Mouse (Mus musculus) liver, embryonic 12.5 days (tissue): Measurements from ENCODE around the gene Rftn1. TPM values are rescaled to one million over a fixed set of nuclear protein-coding genes. Genes with fewer than 3 reads are reported as not detected.

Source experiments
- ATAC-seq: fragments of 200-750 bp; cut with Nextera tagmentation; 2 replicates; pipeline ENCODE4 v1.8.0; 2017; ENCODE audit warnings: moderate number of reproducible peaks, mild to moderate bottlenecking, moderate library complexity
- H3K27ac ChIP-seq: fragments of 300-500 bp; sonication (generic); 2 replicates; pipeline ENCODE4 v1.5.1; 2016; ENCODE audit warnings: mild to moderate bottlenecking
- H3K27me3 ChIP-seq: fragments of 300-500 bp; sonication (generic); replicated peaks from 2 replicates; pipeline ENCODE4 v1.6.1; 2016; ENCODE audit warnings: mild to moderate bottlenecking, moderate library complexity
- H3K36me3 ChIP-seq: fragments of 300-500 bp; sonication (generic); 2 replicates; pipeline ENCODE4 v1.6.1; 2016; ENCODE audit warnings: mild to moderate bottlenecking, moderate library complexity
- H3K4me1 ChIP-seq: fragments of 300-500 bp; sonication (generic); 2 replicates; pipeline ENCODE4 v1.6.1; 2016
- H3K4me2 ChIP-seq: fragments of 300-500 bp; sonication (generic); 2 replicates; pipeline ENCODE4 v1.6.1; 2016; ENCODE audit warnings: mild to moderate bottlenecking, moderate library complexity
- H3K4me3 ChIP-seq: fragments of 300-500 bp; sonication (generic); 2 replicates; pipeline ENCODE4 v1.5.1; 2016; ENCODE audit warnings: mild to moderate bottlenecking, moderate library complexity
- H3K9ac ChIP-seq: fragments of 300-500 bp; sonication (generic); 2 replicates; pipeline ENCODE4 v1.6.1; 2016; ENCODE audit warnings: mild to moderate bottlenecking, moderate library complexity
- H3K9me3 ChIP-seq: fragments of 300-500 bp; sonication (generic); replicated peaks from 2 replicates; pipeline ENCODE4 v1.6.1; 2016; ENCODE audit warnings: mild to moderate bottlenecking, moderate library complexity
- WGBS: fragments of 180-500 bp; shearing (Covaris S2); methylation state at CpG from one replicate; pipeline ENCODE4 v1.1.7; 2016; ENCODE audit not compliant: insufficient replicate concordance; 5-methylcytosine and 5-hydroxymethylcytosine counted together
- polyA plus RNA-seq: library from polyadenylated mRNA; unstranded; fragments of >200 nt; fragmentation: Nextera tagmentation; extraction: Ambion mirVana; gene quantifications from 2 replicates; pipeline ENCODE4 v1.2.1, GENCODE M21; 2016

Rftn1 gene
- polyA plus RNA-seq, 1 experiment from 2014 or later: 11.0 TPM

GRCm38 (mm10) chr17:50184217-50185038 lies 6.0 kb downstream of the Rftn1 start:
- no peaks in the 10 kb centered on the region for H3K9me3 ChIP-seq
- no peak overlapping the region for H3K4me3 ChIP-seq
- WGBS: 75% methylated on average over 12 of the region's 12 CpGs
- H3K4me2 ChIP-seq: no peak overlapping the region
- H3K27ac ChIP-seq: no peak overlapping the region
- H3K27me3 ChIP-seq: peaks cover 8% of the 10 kb centered on the region
- H3K36me3 ChIP-seq: no peaks in the 10 kb centered on the region
- peaks cover under 1% of the 10 kb centered on the region for H3K4me1 ChIP-seq
- ATAC-seq: no peak
- H3K9ac ChIP-seq: no peak overlapping the region

GRCm38 (mm10) chr17:50183300-50183699 lies 7.2 kb downstream of the Rftn1 start:
- Histone ChIP-seq H3K4me2 (no peak overlapping the region), H3K4me1 (no peaks in the 10 kb centered on the region), H3K36me3 (no peaks in the 10 kb centered on the region), H3K27ac (no peak overlapping the region), H3K4me3 (no peak overlapping the region), H3K27me3 (no peaks in the 10 kb centered on the region), H3K9ac (no peak overlapping the region), H3K9me3 (no peaks in the 10 kb centered on the region)
- 69% methylated on average over 4 of the region's 4 CpGs for WGBS
- ATAC-seq: no peak

GRCm38 (mm10) chr17:50182542-50182951 lies 7.9 kb downstream of the Rftn1 start:
- no peak for ATAC-seq
- no peaks in the 10 kb centered on the region for H3K27me3 ChIP-seq
- H3K4me1 ChIP-seq: no peaks in the 10 kb centered on the region
- no peak overlapping the region for H3K9ac ChIP-seq
- no peak overlapping the region for H3K4me3 ChIP-seq
- peaks cover 3% of the 10 kb centered on the region; the same call in 1 of the 2 replicates for H3K36me3 ChIP-seq
- no peak overlapping the region for H3K4me2 ChIP-seq
- H3K27ac ChIP-seq: no peak overlapping the region
- WGBS: 64% methylated on average over 3 of the region's 3 CpGs
- no peaks in the 10 kb centered on the region for H3K9me3 ChIP-seq

- 66% methylated on average over 4 of the region's 4 CpGs for WGBS
- no peak overlapping the region for H3K4me2 ChIP-seq
- no peak for ATAC-seq
- H3K4me1 ChIP-seq: no peaks in the 10 kb centered on the region
- H3K9ac ChIP-seq: no peak overlapping the region
- H3K36me3 ChIP-seq: peaks cover 5% of the 10 kb centered on the region; the same call in 1 of the 2 replicates
- H3K27ac ChIP-seq: no peak overlapping the region
- no peaks in the 10 kb centered on the region for H3K9me3 ChIP-seq
- no peaks in the 10 kb centered on the region for H3K27me3 ChIP-seq
- H3K4me3 ChIP-seq: no peak overlapping the region
Measured at GRCm38 (mm10) chr17:50180899-50181570, 9.4 kb downstream of the Rftn1 start.

GRCm38 (mm10) chr17:50173776-50174175 lies 16.7 kb downstream of the Rftn1 start:
- H3K36me3 ChIP-seq: peaks cover 6% of the 10 kb centered on the region; the same call in 1 of the 2 replicates
- H3K9ac ChIP-seq: no peak overlapping the region
- H3K27ac ChIP-seq: no peak overlapping the region
- H3K4me2 ChIP-seq: no peak overlapping the region
- no peaks in the 10 kb centered on the region for H3K27me3 ChIP-seq
- no peak for ATAC-seq
- H3K9me3 ChIP-seq: peaks cover 7% of the 10 kb centered on the region; the same call in 1 of the 2 replicates
- 80% methylated on average over 3 of the region's 3 CpGs for WGBS
- H3K4me1 ChIP-seq: peaks cover 17% of the 10 kb centered on the region; the same call in 1 of the 2 replicates
- H3K4me3 ChIP-seq: no peak overlapping the region

- 81% methylated on average over 5 of the region's 5 CpGs for WGBS
Measured at GRCm38 (mm10) chr17:50173368-50173767, 17.1 kb downstream of the Rftn1 start.

GRCm38 (mm10) chr17:50172795-50173194 lies 17.7 kb downstream of the Rftn1 start:
- ATAC-seq: no peak
- 77% methylated on average over 6 of the region's 6 CpGs for WGBS
- Histone ChIP-seq H3K9me3 (peaks cover 7% of the 10 kb centered on the region; the same call in 1 of the 2 replicates), H3K9ac (no peak overlapping the region), H3K4me3 (no peak overlapping the region), H3K4me1 (peaks cover 17% of the 10 kb centered on the region; the same call in 1 of the 2 replicates), H3K27me3 (no peaks in the 10 kb centered on the region), H3K36me3 (peaks cover 16% of the 10 kb centered on the region; the same call in 1 of the 2 replicates), H3K4me2 (no peak overlapping the region), H3K27ac (no peak overlapping the region)

More at GRCm38 (mm10) chr17:50173368-50173767, 17.1 kb downstream of the Rftn1 start:
- Histone ChIP-seq H3K9me3 (peaks cover 7% of the 10 kb centered on the region; the same call in 1 of the 2 replicates), H3K4me2 (no peak overlapping the region), H3K27me3 (no peaks in the 10 kb centered on the region), H3K27ac (no peak overlapping the region), H3K36me3 (peaks cover 10% of the 10 kb centered on the region; the same call in 1 of the 2 replicates), H3K4me1 (peaks cover 17% of the 10 kb centered on the region; the same call in 1 of the 2 replicates), H3K9ac (no peak overlapping the region), H3K4me3 (no peak overlapping the region)
- no peak for ATAC-seq

- Histone ChIP-seq H3K27ac (no peak overlapping the region), H3K27me3 (no peaks in the 10 kb centered on the region), H3K4me2 (no peak overlapping the region), H3K9ac (no peak overlapping the region), H3K4me1 (peaks cover 17% of the 10 kb centered on the region; the same call in 1 of the 2 replicates), H3K4me3 (no peak overlapping the region), H3K36me3 (peaks cover 15% of the 10 kb centered on the region; the same call in 1 of the 2 replicates), H3K9me3 (peaks cover 7% of the 10 kb centered on the region; the same call in 1 of the 2 replicates)
- ATAC-seq: no peak
- WGBS: 52% methylated on average over 6 of the region's 6 CpGs
Measured at GRCm38 (mm10) chr17:50170935-50171545, 19.4 kb downstream of the Rftn1 start.

- WGBS: 62% methylated on average over 7 of the region's 7 CpGs
- Histone ChIP-seq H3K4me2 (no peak overlapping the region), H3K4me1 (peaks cover 17% of the 10 kb centered on the region; the same call in 1 of the 2 replicates), H3K27ac (no peak overlapping the region), H3K9ac (no peak overlapping the region), H3K27me3 (no peaks in the 10 kb centered on the region), H3K9me3 (peaks cover 7% of the 10 kb centered on the region; the same call in 1 of the 2 replicates), H3K36me3 (peaks cover 26% of the 10 kb centered on the region), H3K4me3 (no peak overlapping the region)
- ATAC-seq: no peak
Measured at GRCm38 (mm10) chr17:50169946-50170427, 20.5 kb downstream of the Rftn1 start.

GRCm38 (mm10) chr17:50160904-50161805 lies 29.3 kb downstream of the Rftn1 start:
- Histone ChIP-seq H3K27me3 (no peaks in the 10 kb centered on the region), H3K9ac (no peak overlapping the region), H3K27ac (no peak overlapping the region), H3K4me3 (no peak overlapping the region), H3K36me3 (peaks cover 24% of the 10 kb centered on the region), H3K4me1 (peaks cover 48% of the 10 kb centered on the region), H3K9me3 (no peaks in the 10 kb centered on the region), H3K4me2 (no peak overlapping the region)
- WGBS: 69% methylated on average over 20 of the region's 20 CpGs
- ATAC-seq: no peak

GRCm38 (mm10) chr17:50160357-50160756 lies 30.1 kb downstream of the Rftn1 start:
- Histone ChIP-seq H3K27ac (0 out of 2 replicates have a peak overlapping the region, but pooled peaks have one; percentile 18), H3K4me3 (no peak overlapping the region), H3K4me2 (no peak overlapping the region), H3K27me3 (no peaks in the 10 kb centered on the region), H3K4me1 (peaks cover 48% of the 10 kb centered on the region), H3K9ac (no peak overlapping the region), H3K9me3 (no peaks in the 10 kb centered on the region), H3K36me3 (peaks cover 16% of the 10 kb centered on the region)
- no peak for ATAC-seq
- WGBS: 81% methylated on average over 6 of the region's 6 CpGs
